Mouse (Mus musculus) neural tube, embryonic 14.5 days (tissue): ENCODE measurements at regions not wholly inside any gene's neighbourhood (a gene's known extent, or its start where the extent isn't known, plus 50 kb on each side); places are given as distances from the start of the nearest gene placed in this dataset.

Experiments
- ATAC-seq: fragments of 200-750 bp; cut with Nextera tagmentation; 2 replicates; pipeline ENCODE4 v1.8.0; 2017; ENCODE audit warnings: low read depth, mild to moderate bottlenecking, moderate TSS enrichment, moderate library complexity
- H3K27ac ChIP-seq: fragments of 300-500 bp; sonication (generic); 2 replicates; pipeline ENCODE4 v1.5.1; 2014; ENCODE audit warnings: low read depth, mild to moderate bottlenecking, control low read depth, low read length, moderate library complexity, mixed read lengths
- H3K27me3 ChIP-seq: fragments of 300-500 bp; sonication (generic); 2 replicates; pipeline ENCODE4 v1.6.1; 2014; ENCODE audit warnings: low read length; ENCODE audit not compliant: control insufficient read depth, insufficient read depth
- H3K36me3 ChIP-seq: fragments of 300-500 bp; sonication (generic); 2 replicates; pipeline ENCODE4 v1.6.1; 2014; ENCODE audit warnings: low read length, mixed read lengths; ENCODE audit not compliant: control insufficient read depth, insufficient read depth
- H3K4me1 ChIP-seq: fragments of 300-500 bp; sonication (generic); 2 replicates; pipeline ENCODE4 v1.6.1; 2014; ENCODE audit warnings: low read length; ENCODE audit not compliant: control insufficient read depth, insufficient read depth
- H3K4me2 ChIP-seq: fragments of 300-500 bp; sonication (generic); 2 replicates; pipeline ENCODE4 v1.6.1; 2014; ENCODE audit warnings: mild to moderate bottlenecking, low read depth, low read length, control low read depth
- H3K4me3 ChIP-seq: fragments of 300-500 bp; sonication (generic); 2 replicates; pipeline ENCODE4 v1.5.1; 2014; ENCODE audit warnings: low read depth, low read length, control low read depth, mixed read lengths
- H3K9ac ChIP-seq: fragments of 300-500 bp; sonication (generic); replicated peaks from 2 replicates; pipeline ENCODE4 v1.6.1; 2014; ENCODE audit warnings: low read depth, mild to moderate bottlenecking, control low read depth, low read length, mixed read lengths
- H3K9me3 ChIP-seq: fragments of 300-500 bp; sonication (generic); 2 replicates; pipeline ENCODE4 v1.6.1; 2016; ENCODE audit warnings: low read length; ENCODE audit not compliant: control insufficient read depth
- WGBS: fragments of 180-500 bp; shearing (Covaris S2); extraction: QIAGEN DNeasy Blood & Tissue Kit; methylation state at CpG from one replicate; pipeline ENCODE4 v1.1.7; 2014; 5-methylcytosine and 5-hydroxymethylcytosine counted together

DNA sequence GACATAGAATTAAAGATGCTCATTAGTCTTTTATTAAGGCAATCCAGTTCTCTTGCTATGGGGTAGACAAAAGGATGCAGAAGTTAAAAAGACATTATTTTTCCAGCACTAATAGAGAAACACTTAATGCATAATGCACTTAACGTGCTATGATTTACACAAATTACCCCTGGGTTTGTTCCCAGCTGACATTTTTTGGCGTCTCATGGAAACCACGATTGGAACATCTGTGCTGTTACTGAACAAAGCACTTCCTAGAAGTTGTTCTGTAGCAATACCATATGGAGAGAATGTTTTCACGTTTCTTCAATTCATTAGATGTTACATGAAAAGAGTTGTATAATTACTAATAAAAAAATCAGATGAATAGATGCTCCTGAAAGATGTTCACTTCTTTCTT lies 635.2 kb downstream of the Gm597 start:
- Histone ChIP-seq H3K4me3 (no peak overlapping the region), H3K4me2 (no peak overlapping the region), H3K27ac (no peak overlapping the region), H3K9ac (no peak overlapping the region), H3K9me3 (no peaks in the 10 kb centered on the region), H3K4me1 (no peaks in the 10 kb centered on the region), H3K36me3 (no peaks in the 10 kb centered on the region), H3K27me3 (no peaks in the 10 kb centered on the region)
- 31% methylated on average over 4 of the region's 4 CpGs for WGBS
- no peak for ATAC-seq

DNA sequence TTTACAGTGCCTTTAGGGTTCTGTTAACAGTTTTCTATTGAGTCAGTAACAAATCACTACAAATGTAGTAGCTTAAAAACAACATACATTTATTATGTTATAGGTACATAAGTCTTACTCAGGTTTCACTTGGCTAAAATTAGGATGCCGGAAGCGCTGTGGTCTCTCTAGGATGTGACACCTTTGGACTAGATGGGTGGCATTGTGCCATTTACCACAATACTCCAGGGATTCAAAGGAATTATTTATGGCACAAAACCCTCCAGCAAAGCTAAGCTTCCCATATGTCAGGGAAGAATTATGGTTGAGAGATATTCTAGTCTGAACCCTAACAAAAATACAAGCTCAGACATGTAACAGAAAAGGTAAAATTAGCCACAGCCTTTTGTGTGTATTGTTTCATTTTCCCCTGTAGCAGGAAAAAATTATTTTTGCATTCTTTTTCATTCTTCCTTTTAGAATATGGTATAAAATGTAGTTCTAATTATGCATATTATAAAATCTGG lies 678.0 kb downstream of the Gm597 start:
- Histone ChIP-seq H3K4me3 (no peak overlapping the region), H3K9ac (no peak overlapping the region), H3K27me3 (no peaks in the 10 kb centered on the region), H3K4me2 (no peak overlapping the region), H3K27ac (no peak overlapping the region), H3K36me3 (no peaks in the 10 kb centered on the region), H3K4me1 (no peaks in the 10 kb centered on the region), H3K9me3 (no peaks in the 10 kb centered on the region)
- no peak for ATAC-seq
- 72% methylated on average over 2 of the region's 2 CpGs for WGBS

DNA sequence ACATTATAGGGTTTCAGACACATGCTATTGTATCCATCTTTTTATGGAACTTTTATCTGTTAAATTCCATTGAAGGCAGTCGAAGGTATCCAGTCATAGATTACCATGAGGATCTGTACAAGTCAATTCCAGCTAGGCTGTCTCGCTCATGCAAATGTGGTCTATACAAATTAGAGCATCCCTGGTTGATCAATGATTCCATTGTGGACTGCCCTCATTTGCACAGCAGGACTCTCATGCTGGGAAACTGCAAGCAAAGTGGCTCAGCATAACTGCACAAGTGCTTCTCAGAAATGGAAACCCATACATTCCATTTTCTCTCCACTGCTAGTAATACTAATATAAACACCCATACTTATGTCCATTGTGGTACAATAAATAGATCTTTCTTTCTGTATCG lies 695.6 kb downstream of the Gm597 start:
- no peak for ATAC-seq
- Histone ChIP-seq H3K36me3 (no peaks in the 10 kb centered on the region), H3K27ac (no peak overlapping the region), H3K4me1 (no peaks in the 10 kb centered on the region), H3K9ac (no peak overlapping the region), H3K27me3 (no peaks in the 10 kb centered on the region), H3K9me3 (no peaks in the 10 kb centered on the region), H3K4me3 (no peak overlapping the region), H3K4me2 (no peak overlapping the region)
- 49% methylated on average over 3 of the region's 3 CpGs for WGBS

DNA sequence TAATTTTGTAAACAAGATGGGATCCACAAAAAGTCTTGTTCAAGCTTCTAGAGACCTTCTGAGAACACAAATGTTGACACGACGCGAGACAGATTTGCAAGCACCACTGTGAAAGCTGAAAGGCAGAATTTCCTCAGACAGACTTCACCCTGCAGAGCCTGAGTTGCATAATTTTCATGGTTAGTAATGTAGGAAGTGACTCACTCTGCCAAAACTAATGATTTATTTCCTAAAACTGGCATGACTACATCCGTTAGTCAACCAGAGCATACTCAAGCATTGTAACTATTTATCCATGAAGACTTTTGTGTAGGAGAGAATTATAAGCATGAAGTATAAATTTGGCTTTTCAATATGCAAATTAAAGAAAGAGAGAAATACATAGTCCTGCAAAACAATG lies 726.1 kb downstream of the Gm597 start:
- WGBS: 78% methylated on average over 4 of the region's 4 CpGs
- H3K4me2 ChIP-seq: no peak overlapping the region
- H3K27me3 ChIP-seq: no peaks in the 10 kb centered on the region
- H3K4me1 ChIP-seq: no peaks in the 10 kb centered on the region
- no peak overlapping the region for H3K27ac ChIP-seq
- H3K4me3 ChIP-seq: no peak overlapping the region
- ATAC-seq: no peak
- no peak overlapping the region for H3K9ac ChIP-seq
- no peaks in the 10 kb centered on the region for H3K9me3 ChIP-seq
- no peaks in the 10 kb centered on the region for H3K36me3 ChIP-seq

DNA sequence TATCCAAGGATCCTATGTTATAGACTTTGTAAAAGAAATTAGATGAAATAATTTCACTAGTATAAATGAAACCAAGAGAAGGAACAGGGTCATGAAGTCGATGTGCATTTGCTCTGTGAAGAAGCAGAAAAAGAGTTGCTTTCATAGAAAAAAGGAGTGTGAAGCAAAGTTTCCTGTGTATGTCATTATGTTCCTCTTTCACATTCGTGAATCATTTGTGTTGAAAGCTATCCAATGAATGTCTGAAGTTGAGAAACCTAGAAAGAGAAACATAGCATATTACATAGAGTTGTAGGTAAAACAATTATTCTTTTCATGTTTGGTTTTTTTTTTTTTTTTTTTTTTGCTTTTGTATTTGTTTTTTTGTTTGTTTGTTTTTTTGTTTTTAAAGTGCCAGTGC lies 732.1 kb downstream of the Gm597 start:
- Histone ChIP-seq H3K9me3 (no peaks in the 10 kb centered on the region), H3K27ac (no peak overlapping the region), H3K4me3 (no peak overlapping the region), H3K27me3 (no peaks in the 10 kb centered on the region), H3K4me2 (no peak overlapping the region), H3K9ac (no peak overlapping the region), H3K36me3 (no peaks in the 10 kb centered on the region), H3K4me1 (no peaks in the 10 kb centered on the region)
- 82% methylated on average over 2 of the region's 2 CpGs for WGBS
- no peak for ATAC-seq

DNA sequence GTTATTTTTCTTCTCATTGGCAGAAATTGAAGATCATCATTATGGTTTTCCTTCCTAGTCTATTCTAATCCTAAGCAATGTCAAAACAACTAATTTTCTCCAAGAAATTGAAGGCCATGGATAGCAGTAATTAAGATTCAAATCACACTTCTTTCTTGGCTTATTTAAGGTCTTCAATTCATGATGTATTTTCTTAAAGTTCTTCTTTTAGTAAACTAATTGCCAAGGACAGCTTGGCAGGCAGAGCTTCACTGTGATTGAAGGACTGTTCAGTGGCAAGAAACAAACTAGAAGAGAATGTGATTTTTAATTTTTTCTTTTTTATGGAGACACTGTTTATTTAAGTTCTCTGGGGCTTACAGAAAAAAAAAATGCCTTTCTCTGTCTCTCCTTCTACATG lies 732.7 kb downstream of the Gm597 start:
- Histone ChIP-seq H3K36me3 (no peaks in the 10 kb centered on the region), H3K4me3 (no peak overlapping the region), H3K4me1 (no peaks in the 10 kb centered on the region), H3K27ac (no peak overlapping the region), H3K27me3 (no peaks in the 10 kb centered on the region), H3K9me3 (no peaks in the 10 kb centered on the region), H3K9ac (no peak overlapping the region), H3K4me2 (no peak overlapping the region)
- ATAC-seq: no peak

DNA sequence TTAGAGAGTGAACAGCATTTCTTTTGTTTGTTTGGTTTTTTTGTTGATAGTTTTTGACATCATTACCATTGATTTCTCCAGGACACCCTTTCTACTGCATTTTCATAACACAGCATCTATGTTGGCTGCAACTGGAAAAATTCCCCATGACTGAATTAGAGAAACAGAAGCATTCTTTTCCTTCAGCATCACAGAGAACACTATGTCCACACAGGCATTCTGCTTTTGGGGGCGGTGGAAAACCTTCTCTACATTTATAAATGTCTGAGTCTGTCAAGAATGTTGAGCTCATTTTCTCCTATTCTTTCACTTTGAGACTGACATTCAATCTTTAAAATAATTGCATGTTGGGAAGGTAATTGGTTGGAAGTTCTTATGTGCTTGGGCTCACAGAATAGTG lies 734.4 kb downstream of the Gm597 start:
- Histone ChIP-seq H3K27me3 (no peaks in the 10 kb centered on the region), H3K4me1 (no peaks in the 10 kb centered on the region), H3K36me3 (no peaks in the 10 kb centered on the region), H3K9ac (no peak overlapping the region), H3K4me3 (no peak overlapping the region), H3K27ac (no peak overlapping the region), H3K4me2 (no peak overlapping the region), H3K9me3 (no peaks in the 10 kb centered on the region)
- ATAC-seq: no peak
- 88% methylated on average over 1 of the region's 1 CpGs for WGBS

DNA sequence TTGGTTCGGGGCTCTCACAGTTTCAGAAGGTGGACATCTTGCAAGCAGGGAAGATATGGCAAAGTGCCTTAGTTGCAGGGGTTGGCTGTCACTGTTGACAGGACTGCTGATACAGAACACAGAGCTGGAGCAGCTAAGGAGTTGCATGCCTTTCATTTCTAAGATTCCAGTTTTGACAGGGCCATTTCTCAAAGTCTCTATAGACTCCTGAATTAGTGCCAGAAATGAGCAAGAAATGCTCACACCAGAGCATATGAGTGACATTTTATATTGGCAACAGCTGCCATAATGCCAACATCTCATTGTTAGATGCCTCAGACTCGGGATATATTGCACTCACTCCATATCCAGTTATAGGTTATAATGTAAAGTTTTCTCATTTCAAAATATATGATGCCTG lies 754.3 kb downstream of the Gm597 start:
- Histone ChIP-seq H3K9ac (no peak overlapping the region), H3K4me3 (no peak overlapping the region), H3K27ac (no peak overlapping the region), H3K36me3 (no peaks in the 10 kb centered on the region), H3K9me3 (no peaks in the 10 kb centered on the region), H3K4me2 (no peak overlapping the region), H3K4me1 (no peaks in the 10 kb centered on the region), H3K27me3 (no peaks in the 10 kb centered on the region)
- no peak for ATAC-seq
- 80% methylated on average over 2 of the region's 2 CpGs for WGBS

DNA sequence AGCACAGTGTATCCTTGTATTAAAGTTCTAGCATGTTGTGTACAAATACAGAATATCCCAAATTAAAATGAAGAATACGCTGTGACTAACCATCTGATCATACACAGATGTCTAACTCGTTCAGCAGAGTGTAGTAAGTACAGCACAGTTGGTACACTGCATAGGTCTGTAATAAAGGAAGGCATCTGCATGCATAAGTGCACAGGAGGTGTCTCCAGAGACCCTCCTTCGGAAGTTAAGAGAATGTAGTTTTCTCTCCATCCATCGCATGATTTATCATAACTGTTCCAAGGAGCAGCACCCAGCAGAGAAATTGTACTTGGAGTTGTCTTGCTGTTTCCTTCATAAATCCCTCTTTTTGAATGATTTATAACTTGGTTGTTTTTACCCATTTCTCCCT lies 781.6 kb downstream of the Gm597 start:
- Histone ChIP-seq H3K9me3 (no peaks in the 10 kb centered on the region), H3K4me2 (no peak overlapping the region), H3K4me1 (no peaks in the 10 kb centered on the region), H3K36me3 (no peaks in the 10 kb centered on the region), H3K27me3 (no peaks in the 10 kb centered on the region), H3K27ac (no peak overlapping the region), H3K9ac (no peak overlapping the region), H3K4me3 (no peak overlapping the region)
- ATAC-seq: 0 out of 2 replicates have a peak, but pooled peaks have one; percentile 54
- WGBS: 54% methylated on average over 4 of the region's 4 CpGs

DNA sequence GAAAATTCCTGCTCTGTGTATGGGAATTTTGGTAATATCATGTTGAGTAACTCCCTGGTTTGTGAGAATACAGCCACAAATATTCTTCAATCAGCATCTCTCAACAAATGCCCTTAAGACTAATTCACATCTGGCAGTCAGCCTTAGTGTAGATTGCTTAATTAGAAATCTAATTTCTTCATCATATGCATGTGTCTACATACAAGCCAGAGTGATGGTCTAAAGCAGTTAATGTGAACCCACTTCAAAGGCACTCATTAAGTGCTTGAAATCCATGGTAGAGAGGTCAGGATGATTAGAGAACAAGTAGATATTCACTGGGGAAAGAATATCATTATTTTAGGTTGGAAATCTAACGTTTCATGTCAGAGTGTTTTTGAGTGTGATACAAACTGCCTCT lies 816.7 kb downstream of the Gm597 start:
- Histone ChIP-seq H3K9me3 (no peaks in the 10 kb centered on the region), H3K27me3 (no peaks in the 10 kb centered on the region), H3K4me1 (no peaks in the 10 kb centered on the region), H3K36me3 (no peaks in the 10 kb centered on the region), H3K9ac (no peak overlapping the region), H3K4me3 (no peak overlapping the region), H3K4me2 (no peak overlapping the region), H3K27ac (no peak overlapping the region)
- ATAC-seq: no peak
- 51% methylated on average over 1 of the region's 1 CpGs for WGBS
